Mouse (Mus musculus): Measurements from ENCODE around the gene Fpr2.

- TF ChIP-seq CTCF (conservative IDR thresholded peaks at IDR 0.05; ENCODE audit: insufficient read depth, insufficient read length, low read depth, low read length), result no peak
- TF ChIP-seq POLR2A (IDR thresholded peaks at IDR 0.05; ENCODE audit: low read depth, low read length), result no peak
These were observed 37.5 kb upstream of the Fpr2 start for GRCm38 (mm10) chr17:17849906-17850712.

Measured in kidney, adult 2 months (tissue).